Mouse (Mus musculus): ENCODE results near the gene Pabpc4. TPM values are rescaled to one million over a fixed set of nuclear protein-coding genes. Genes with fewer than 3 reads are reported as not detected.

Pabpc4 gene
- polyA plus RNA-seq, 2 experiments from 2014 or later, result 10.3 to 17.7 TPM

Other genes starting within 250 kb of the Pabpc4 start
- gene Trit1, start 245.8 kb upstream of the Pabpc4 start, polyA plus RNA-seq (2017; shearing (Covaris generic)), result 10 to 100 TPM; 16.0 to 21.2 TPM
- gene Bmp8b, start 157.2 kb upstream of the Pabpc4 start, polyA plus RNA-seq (2017; shearing (Covaris generic)), result under 1 TPM in 1 of 2 experiments, not detected in 1; 0.28 TPM
- not detected for gene Oxct2b, start 146.1 kb upstream of the Pabpc4 start, polyA plus RNA-seq (2017; shearing (Covaris generic))
- 100 to 1,000 TPM; 104 to 139 TPM for gene Ppie, start 122.4 kb upstream of the Pabpc4 start, polyA plus RNA-seq (2017; shearing (Covaris generic))
- gene Hpcal4, start 79.1 kb upstream of the Pabpc4 start, polyA plus RNA-seq (2017; shearing (Covaris generic)), result not detected
- not detected for gene Nt5c1a, start 60.8 kb upstream of the Pabpc4 start, polyA plus RNA-seq (2017; shearing (Covaris generic))
- gene Heyl, start 28.8 kb upstream of the Pabpc4 start, polyA plus RNA-seq (2017; shearing (Covaris generic)), result not detected
- not detected for gene Oxct2a, start 61.3 kb downstream of the Pabpc4 start, polyA plus RNA-seq (2017; shearing (Covaris generic))
- not detected for gene Bmp8a, start 80.9 kb downstream of the Pabpc4 start, polyA plus RNA-seq (2017; shearing (Covaris generic))